Mouse (Mus musculus) lung, postnatal 10 days (tissue): ENCODE results near the gene Yif1b.
A peak's percentile ranks its signal among the peaks of the same experiment; 100 is the strongest.

Source experiments
- DNase-seq: peaks from one replicate; pipeline ENCODE4 v3.0.0; 2021

Gene Yif1b

GRCm38 (mm10) chr7:29281201-29282073, 43.3 kb downstream of the Yif1b start, which contains the start of gene Spint2:
Gene Spint2, minus strand, starts transcription at chr7:29281912.
- DNase-seq, result peak; percentile 87

DNA sequence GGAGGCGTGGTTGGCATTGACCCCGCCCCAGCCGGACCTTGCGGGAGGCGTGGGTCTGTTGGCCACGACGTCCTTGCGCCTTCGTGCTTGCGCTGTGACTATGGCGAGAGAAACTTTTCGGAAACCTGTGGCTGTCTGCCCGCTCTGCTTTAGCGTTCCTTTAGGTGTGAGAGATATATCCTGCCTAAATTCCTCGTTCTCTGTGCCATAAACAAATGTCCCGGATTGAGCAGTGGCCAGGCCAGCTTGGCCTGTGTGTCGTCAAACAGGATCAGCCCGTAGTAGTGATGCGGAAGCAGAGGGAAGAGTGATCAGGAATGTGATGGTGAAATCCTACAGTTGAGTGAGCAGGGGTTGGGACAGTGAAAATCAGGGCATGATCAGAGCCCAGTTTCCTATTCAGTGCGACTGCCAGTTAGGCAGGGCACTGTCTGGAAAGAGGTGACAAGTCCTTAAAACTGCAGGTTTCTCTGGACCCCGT, 44.0 kb downstream of the Yif1b start:
- no peak for DNase-seq

DNA sequence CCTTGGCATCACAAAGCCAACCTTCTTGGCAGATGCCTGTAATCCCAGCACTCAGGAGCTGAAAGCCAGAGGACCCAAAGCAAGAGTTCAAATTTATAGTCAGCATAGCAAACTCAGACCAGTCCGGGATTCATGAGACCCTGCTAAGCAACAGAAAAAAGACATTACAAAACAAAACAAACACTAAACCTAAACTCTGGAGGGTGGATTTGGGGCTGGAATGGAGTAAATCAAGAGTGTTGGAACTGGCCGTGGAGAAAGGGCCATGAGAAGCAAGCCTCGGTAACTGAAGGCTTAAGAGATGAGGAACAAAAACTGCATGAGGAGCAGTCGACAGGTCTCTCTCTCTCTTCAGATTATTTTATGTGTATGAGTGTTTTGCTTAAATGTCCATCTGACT, 45.7 kb downstream of the Yif1b start:
- no peak for DNase-seq

GRCm38 (mm10) chr7:29284523-29284922, 46.4 kb downstream of the Yif1b start:
- DNase-seq, result no peak

DNA sequence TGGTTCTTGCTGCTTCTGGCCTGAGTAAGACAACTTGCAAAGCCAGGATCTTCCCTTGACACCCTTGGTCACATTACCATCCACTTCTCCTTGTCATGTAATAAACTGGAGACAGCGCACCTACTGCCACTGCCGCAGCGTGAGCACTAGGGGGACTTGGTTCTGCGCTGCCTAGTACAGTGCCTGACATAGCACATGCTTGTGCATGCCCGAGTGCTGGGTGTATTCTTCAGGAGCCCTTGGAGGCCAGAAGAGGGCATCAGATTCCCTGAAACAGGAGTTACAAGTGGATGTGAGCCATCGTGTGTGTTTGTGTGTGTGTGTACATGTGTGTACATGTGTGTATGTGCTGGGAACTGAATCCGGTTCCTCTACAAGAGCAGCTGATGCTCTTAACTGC, 49.4 kb downstream of the Yif1b start:
- DNase-seq, result no peak

- DNase-seq, result no peak
Measured at GRCm38 (mm10) chr7:29288079-29288478, 50.0 kb downstream of the Yif1b start.

DNA sequence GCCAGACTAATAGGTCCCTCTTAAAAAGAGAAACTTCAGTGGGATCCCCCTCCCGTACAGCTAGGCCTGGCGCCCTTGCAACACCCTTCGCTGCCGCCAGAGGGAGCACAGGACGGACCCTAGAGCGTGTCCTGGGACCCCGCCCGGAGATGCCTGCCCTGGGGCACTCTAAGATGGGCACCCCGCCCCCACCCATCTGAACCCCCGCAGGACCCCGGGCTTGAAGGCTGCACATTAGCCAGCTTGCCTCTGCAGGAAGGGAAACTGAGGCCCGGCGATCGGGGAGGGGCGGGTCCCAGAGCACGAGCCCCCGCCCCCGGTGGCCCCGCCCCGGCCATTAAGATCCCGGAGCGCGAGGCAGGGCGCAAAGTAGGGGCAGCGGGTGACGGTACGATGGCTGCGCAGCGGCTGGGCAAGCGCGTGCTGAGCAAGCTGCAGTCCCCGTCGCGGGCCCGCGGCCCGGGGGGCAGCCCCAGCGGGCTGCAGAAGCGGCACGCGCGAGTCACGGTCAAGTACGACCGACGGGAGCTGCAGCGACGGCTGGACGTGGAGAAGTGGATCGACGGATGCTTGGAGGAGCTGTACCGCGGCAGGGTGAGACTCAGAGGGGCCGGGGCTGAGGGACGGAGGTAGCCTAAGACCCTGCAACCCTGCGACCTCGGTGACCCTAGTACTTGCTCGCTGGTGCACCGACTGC, 51.0 kb downstream of the Yif1b start, which contains the start of gene Ppp1r14a:
Gene Ppp1r14a, plus strand, starts transcription at position 367 of the 697 bp plus-strand sequence.
- DNase-seq, result peak; percentile 93

DNA sequence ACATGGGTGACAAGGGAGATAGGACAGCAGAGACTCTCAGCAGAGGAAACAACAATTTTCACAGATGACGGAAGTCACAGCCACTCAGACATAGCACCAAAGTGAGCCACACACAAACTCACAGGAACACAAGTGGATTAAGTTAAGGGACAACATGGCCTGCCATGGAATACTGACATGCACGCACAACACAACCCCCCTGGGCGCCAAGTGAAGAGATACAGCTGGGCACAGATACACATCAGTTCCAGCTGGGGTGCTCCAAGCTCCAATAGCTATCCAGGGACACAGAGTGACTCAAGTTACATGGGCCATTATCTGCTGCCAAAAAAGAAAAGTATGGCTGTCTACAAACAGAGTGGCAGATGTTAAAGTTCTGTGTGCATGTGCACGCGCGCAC, 51.7 kb downstream of the Yif1b start:
- DNase-seq, result peak; percentile 90

DNA sequence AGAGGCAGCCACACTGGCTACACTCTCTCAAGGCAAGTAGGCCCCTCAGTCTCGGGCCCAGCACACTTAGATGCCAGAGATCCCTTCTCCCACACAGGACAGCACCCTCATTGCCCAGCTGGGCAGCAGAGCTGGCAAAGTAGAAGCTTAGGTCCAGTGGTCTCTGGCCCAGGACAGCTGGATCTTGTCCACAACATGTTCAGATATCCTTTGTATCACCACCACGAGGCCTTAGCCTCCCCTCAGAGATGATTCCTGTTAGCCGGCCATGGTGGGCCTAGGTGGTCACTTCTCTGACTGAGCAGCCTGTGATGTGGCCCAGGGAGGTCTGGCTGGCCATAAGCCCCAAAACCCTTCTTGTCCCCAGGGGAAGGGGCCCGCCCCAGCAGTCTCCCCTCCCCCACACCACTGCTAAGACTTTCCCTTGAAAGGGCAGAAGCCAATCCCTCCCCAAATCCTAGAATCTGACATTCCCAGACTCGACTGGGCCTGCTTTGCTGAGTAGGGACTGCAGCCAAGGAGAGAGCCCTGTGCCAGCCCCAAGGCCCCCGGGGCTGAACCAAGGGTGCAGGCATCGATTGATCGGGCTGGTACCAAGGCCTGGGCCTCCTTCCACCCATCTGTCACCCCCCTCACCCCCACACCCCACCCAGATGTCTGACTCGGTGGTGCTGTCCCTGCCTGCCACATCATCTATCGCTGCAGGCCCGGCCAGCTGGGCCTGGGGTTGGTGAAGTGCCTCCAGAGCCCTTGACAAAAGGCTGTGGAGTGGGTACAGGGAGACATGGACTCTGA, 52.8 kb downstream of the Yif1b start:
- DNase-seq, result peak; percentile 67

DNA sequence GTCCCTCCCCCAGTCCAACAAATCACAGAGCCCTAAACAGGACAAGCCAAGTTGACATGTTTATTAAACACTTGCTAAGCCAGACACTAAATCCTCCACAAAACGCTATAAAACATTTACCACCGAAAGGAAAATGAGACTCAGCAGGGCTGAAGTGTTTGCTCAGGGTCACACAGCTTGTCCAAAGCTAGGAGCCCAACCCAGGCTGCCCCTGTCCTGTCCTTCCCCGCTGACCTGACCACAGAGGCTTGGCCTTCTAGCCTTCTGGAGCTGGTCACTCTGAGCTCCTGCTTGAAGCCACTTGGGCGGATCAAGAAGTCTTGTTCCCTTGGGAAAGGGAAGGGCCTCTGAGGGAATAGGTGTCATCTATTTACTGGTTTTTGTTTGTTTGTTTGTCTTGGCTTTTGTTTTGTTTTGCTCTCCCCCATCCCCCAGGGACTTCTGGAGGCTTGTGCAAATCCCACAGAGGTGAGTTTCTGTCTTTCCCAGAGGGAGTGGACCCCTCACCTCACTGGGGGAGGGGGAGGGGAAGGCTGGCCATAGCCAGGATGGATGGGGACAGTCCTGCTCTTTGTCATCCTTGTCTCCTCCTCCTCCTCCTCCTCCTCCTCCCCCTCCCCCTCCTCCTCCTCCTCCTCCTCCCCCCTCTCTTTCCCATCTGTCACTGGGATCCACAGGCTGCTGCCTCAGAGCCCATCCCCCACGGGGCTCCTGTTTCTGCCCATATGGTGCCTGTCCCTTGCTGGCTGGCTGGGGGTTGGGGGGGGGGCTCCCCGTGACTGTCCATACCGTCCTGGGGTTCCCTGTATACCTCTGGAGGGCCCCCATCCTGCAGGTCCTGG, 53.7 kb downstream of the Yif1b start:
- peak; percentile 58 for DNase-seq

DNA sequence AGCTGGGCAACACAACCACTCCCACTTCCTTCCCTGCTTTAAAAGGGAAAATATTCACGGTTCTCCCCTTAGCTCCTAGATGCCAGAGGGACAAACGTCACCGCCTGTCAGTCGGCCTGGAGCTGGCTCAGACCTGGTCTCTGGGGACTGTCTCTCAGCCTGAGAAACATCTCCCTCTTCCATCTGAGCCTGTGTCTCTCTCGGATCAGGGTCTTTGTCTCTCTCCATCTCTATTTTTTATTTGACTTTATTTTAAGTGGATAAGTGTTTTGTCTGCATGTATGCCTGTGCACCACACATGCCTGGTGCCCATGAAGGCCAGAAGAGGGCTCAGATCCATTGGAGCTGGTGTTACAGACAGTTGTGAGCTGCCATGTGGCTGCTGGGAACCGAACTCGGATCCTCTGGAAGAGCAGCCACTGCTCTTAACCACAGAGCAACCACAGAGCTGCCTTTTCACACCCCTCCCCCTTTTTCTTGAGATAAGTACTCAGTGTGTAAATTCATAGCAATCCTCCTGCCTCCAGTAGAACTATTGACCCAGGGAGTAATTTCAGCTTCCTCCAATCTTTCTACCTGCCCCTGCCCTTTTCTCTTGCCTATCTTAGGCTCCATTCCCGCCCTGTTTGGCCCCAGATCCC, 54.4 kb downstream of the Yif1b start:
- DNase-seq, result peak; percentile 55

DNA sequence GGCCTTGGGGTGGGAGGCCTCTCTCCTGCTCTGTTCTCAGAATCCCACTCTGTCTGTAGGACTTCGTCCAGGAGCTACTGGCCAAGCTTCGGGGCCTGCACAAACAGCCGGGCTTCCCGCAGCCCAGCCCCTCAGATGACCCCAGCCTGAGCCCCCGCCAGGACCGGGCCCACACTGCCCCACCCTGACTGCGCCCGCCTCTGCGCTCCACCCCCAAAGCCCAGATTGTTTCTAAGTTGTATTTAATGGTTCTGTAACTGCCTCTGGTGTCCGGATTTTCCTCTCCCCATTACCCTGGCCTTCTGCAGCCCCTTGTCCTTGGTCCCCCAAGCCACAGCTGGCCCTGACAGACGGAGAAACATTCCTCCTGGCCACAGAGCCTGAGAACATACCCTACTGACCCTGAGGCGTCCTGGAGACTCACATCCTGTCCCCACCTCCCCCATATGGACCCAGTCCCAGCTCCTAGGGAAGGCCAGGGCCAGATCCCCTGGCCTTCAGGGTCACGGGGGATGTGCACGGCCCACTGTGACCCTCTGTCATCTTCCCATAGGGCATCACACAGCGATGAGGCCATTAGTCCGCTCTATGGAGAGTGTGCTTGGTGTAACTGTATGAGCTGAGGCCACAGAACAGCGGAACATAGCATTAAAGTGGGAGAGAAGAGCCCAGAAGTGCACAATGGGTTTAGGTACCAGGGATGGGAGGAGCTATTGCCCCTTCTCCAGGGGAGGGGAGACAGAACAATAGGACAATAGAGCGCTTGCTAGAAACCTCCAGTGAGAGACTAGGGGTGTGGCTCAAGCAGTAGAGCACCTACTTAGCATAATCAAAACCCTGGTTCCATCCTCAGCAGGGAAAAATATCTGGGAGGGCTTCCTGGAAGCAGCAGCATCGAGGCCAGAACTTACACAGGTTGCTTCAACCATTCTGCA, 55.3 kb downstream of the Yif1b start:
- DNase-seq, result peak; percentile 91

DNA sequence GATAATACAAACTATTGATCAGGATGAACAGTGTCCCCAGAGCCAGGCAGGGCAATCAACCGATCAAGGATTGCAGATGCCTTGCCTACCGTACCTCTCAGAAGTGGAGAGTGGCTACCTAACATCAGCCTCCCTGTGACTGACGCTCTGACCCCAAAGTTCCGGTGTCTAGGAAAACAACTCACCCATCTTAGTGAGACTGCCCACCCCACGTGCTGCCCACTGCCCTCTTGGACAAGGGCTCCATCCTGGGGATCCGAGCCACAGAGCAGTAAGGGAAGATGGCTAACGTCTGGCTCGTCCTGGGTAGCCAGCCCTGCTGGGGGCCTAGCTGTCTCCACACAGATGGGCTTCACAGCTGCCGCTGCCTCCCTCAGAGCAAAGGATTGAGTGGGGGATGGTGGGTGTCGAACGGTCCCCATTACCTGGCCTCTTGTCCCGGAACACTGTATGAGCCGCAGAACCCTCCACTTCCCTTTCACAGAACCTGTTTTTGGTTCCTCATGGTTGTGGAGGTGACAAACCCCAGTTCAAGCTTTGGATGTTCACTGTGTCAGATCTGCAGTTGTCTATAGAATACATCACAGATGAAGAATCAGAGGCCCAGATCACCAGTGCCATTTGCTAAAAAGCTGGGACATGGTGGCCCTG, 56.1 kb downstream of the Yif1b start:
- no peak for DNase-seq

GRCm38 (mm10) chr7:29295861-29296647, 57.9 kb downstream of the Yif1b start:
- DNase-seq, result peak; percentile 51

- DNase-seq, result peak; percentile 89
Measured at GRCm38 (mm10) chr7:29296998-29297397, 58.9 kb downstream of the Yif1b start.
